Mouse (Mus musculus): ENCODE data around the gene Zbtb49. TPM values are rescaled to one million over a fixed set of nuclear protein-coding genes. Genes with fewer than 3 reads are reported as not detected.

The Zbtb49 gene
- total RNA-seq, 2 experiments from 2014 or later: 4.0 to 6.0 TPM

DNA sequence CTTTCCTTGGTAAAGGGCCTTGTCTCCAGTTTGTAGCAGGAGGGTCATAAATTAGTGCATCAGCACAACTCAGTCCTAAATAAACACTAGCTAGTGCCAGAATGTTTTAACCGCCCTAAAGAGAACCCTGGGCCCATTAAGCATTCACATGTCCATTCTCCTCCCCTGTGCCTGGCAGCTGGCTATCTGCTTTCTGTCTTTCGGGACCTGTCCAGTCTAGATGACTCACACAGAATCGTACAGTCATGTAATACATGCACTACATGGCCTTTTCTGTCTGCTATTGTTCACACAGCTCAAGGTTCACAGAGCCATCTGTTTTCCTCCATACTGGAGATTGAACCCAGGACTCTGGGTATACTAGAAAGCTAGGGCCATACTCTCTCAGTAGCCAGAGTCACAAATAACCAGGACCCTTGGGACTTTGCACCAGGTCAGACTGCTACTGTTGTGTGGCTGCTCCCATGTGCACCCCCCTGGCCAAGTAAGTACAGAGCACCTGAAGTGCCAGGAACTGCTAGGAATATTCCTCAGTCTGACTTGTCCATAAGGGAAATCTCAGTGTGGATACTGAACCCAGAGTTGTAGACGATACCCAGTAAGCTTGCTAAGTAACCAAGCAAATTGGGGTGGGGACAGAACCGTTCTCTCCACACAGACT, 23.3 kb downstream of the Zbtb49 start:
- no peak for ATAC-seq (ENCODE audit: poor library complexity, severe bottlenecking)

DNA sequence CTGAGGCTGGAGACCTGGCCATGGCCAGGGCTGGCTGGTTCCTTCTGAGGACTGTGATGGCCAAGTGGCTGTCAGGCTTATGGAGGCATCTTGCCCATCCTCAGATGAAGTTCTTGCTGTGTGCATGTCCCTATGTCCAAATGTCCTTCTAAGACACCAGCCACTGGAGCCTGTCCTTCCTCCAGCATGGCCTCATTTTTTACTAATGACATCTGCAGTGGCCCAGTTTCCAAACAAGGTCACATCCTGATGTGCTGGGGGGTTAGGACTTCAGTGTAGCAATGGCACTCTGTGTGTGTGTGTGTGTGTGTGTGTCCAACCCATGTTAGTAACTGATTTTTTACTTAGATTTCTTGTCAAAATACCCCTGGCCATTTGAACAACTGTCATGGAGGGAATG, 24.3 kb downstream of the Zbtb49 start:
- ATAC-seq (ENCODE audit: poor library complexity, severe bottlenecking): no peak

DNA sequence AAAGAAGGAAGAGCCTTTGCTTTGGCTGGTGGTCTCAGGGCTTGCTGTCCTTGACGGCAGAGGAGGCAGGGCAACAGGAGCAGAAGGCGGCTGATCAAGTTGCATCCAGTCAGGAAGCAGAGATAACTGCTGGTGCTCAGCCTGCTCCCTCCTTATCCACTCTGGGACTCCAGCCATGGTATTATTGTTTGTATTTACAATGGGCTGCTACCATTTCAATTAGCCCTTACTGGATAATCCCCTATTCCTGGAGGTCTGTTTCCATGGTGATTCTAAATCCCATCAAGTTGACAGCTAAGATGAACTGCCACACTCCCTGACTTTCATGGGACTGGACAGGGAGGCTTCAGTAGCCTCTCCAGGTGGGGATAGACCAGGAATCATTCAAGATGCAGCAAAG, 25.3 kb downstream of the Zbtb49 start:
- ATAC-seq (ENCODE audit: poor library complexity, severe bottlenecking): no peak

DNA sequence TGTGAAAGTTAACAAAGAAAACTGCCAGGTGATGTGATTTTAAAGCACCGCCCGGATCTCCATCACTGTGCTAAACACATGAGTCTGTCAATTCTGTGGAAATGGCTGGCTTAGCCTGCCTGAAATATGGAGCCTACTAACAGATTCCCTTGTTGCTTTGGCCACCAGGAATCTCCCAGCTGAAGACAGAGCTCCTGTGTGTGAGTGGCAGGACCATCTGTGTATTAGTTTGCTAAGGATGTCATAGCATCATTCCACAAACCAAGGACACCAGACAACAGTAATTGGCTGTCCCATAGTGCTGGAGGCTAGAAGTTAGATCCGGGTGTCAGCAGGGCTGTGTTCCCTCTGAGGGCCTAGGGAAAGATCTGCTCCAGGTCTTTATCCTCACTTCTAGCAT, 29.4 kb downstream of the Zbtb49 start:
- ATAC-seq (ENCODE audit: poor library complexity, severe bottlenecking): no peak

DNA sequence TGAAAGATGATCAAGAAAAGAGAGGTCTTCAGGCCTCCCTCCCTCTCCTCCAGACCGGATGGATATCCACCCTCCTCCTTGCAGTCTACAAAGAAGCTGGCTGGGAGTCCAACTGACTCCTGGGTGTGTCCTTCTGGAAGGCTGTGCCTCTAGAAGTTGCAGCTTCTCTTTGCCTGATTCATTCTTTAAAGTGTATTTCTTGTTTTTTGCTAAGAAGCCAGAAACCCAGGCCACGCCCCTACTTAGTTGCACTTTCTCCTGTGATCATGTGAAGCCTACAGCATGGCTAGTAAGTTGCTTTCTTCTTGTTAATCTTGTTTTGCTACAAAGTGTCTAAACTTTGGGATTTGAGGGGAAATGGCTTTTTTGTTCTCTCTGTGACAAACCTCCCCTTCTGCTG, 33.3 kb downstream of the Zbtb49 start:
- no peak for ATAC-seq (ENCODE audit: poor library complexity, severe bottlenecking)

DNA sequence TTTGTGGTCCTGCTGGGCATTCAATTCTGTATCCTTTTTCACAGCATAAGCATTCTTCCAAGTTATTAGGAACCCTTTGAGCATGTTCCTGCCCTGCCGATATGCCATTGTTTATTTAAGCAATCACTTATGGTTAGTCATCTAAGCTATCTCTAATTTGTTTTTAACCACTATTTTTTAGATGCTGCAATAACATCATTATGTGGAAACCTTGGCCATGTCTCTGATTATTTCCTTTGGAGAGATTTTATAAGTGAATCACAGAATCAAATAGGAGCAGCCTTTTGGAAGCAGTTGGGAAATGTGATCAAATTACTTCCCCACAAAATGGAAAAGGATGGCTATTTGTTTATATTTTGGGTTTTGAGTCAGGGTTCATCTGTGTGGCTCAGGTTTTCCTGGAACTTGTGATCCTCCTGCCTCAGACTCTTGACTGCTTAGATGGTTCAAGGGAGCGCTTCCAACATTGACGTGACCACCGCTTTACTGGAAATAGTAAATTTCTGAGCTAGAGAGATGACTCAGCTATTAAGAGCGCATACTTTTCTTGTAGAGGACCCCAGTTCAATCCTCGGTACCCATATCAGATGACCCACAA, 35.5 kb downstream of the Zbtb49 start:
- no peak for ATAC-seq (ENCODE audit: poor library complexity, severe bottlenecking)

DNA sequence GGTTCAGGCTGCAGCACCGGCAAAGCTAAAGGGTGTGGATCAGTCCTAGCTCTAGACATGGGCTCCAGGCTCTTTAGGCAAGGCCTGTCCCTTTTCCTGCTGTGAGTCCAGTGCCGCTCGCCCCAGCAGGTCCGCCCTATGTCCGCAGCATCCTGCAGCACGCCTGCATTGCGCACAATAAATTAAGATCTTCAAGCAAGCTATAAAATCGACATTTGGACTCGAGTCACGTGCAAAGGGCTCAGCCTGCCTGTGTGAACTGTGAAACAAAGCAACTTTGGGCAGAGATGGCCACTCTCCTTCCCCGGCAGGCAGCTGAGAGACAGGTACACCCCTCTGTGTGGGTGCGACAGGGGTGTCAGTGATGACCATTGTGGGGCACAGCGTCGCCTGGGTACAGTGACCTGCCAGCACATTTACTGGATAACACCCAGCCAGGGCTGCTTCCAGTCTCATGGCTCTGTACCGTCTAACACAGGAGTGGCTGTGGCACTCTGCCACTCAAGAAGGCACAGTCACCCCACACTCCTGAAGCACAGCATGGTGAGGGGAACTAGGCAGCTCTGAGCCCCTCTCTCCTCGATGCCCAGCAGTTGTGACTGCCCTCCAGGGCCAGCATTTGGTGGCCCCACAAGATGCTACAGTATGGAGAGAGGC, 45.9 kb downstream of the Zbtb49 start:
- no peak for ATAC-seq (ENCODE audit: poor library complexity, severe bottlenecking)

DNA sequence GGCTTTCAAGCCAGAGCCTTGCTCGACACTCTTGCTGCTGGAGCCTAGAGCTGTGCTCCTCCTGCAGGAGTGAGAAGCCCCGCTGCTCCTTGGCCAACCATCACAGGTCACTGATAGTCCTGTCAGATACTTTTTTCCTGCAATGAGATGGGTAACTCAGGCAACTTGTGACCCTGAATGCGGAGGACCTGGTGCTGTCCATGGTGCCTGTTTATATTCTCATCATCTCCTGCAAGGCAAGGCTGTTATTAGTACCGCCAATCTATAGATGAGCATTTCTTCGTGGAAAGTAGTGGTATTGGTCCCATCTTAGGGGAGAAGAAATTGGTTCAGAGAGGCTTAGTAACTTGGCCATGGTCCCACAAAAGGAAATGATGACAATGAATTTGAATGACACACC, 46.5 kb downstream of the Zbtb49 start:
- no peak for ATAC-seq (ENCODE audit: poor library complexity, severe bottlenecking)

DNA sequence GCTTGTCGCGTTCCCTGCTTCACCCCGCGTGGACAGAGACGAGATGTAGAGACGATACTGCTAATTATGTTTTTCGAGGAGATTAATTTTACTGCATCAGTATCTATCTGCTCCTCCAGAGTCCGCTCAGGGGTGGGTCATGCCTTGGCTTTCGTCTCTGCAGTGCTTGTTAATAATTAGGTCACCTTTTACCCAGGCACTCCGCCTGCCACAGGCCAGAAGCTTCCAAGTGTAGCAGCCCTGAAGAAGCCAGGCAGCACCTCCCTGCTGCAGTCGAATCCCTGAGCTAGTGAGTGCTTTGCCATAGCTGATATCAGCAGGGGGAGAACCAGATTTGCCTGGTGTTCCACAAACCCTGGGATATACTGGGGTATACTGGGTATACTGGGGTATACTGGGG, 51.8 kb downstream of the Zbtb49 start:
- no peak for ATAC-seq (ENCODE audit: poor library complexity, severe bottlenecking)

DNA sequence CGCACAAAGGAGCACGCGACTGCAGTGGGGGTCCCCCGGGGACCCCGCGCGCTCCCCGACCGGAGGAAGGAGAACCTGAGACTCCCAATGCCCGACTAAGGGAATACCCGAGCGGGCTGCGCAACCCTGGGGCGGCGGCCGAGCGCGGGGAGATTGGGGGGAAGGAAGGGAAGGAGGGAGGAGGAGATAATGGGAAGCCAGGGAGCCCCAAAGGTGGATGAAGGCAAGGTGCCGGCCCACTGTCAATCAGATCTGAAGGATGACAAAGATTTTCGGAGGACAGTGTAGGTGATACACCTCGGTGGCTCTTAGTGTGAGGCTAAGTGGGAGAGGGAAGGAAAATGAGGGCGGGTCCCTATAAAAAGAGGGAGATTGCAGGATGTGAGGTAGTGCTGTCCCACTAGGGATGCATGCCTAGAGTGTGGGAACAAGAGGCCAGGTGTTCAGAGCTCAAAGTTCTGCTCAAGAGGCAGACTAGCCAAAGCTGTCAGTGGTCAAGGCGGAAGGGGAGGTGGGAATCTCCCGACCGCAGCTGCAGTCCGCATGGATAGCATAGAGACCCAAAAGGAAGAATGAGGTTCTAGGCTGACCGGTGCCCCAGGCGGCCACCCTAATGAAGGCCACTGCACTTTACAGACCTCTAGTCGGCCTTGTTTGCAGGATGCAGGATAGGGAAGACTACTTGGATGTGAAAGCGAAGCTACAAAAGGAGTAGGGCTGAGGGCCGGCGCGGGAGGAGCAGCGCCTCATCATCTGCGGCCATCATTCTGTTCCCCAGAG, 60.4 kb downstream of the Zbtb49 start, which contains the start of gene Nsg1:
Gene Nsg1, minus strand, starts transcription at position 274 of the 780 bp plus-strand sequence.
- no peak for ATAC-seq (ENCODE audit: poor library complexity, severe bottlenecking)

DNA sequence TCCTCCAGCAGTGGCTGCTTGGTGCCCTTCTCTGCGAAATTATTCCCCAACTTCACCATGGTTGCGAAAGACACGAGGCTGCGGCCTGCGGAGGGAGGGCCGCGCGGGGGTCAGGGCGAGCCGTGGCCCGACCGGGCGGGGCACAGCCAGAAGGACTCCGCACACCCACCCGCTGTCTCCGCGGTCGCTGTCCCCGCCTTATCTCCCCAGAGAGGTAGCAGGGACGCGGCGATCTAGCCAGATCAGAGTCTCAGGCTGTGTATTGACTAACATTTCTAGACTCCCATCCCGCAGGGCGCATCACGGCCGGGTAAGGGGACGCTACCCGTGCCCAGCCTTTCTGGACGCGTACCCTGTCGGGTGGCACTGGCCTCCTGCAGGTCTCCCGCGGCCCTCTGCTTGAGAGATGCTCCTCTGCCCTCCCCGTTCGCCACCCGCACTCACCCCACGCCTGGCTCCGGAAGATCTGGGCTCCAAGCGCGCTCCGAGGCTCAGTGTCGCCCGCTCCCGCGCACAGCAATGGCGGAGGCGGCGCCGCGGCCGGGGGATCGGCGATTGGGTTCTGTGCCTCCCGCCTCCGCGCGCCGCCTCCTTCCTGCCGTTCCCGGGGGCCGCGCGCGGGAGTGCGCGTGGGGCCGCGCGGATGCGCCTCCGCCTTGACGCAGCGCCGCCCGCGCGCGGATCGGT, 61.2 kb downstream of the Zbtb49 start:
- no peak for ATAC-seq (ENCODE audit: poor library complexity, severe bottlenecking)

DNA sequence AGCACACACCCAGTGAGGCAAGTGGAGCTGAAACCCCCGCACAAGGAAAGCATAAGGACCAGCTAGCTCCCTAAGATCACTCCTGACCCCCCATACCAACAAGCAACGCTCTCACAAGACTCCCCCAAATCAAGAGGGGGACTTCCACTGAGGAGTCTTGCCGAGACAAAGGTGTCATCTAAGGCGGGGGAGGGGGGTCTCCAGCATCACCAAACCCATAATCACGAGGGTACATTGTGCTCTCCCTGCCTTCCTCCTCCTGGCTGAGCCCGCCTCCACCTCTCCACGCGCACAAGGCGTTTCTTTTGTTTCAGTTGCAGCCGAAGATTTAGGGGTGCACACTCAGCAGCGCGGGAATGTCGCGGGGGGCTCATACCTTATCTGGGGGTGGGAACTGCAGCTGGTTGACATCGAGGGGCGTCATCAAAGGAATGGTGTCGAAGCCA, 61.7 kb downstream of the Zbtb49 start:
- no peak for ATAC-seq (ENCODE audit: poor library complexity, severe bottlenecking)

DNA sequence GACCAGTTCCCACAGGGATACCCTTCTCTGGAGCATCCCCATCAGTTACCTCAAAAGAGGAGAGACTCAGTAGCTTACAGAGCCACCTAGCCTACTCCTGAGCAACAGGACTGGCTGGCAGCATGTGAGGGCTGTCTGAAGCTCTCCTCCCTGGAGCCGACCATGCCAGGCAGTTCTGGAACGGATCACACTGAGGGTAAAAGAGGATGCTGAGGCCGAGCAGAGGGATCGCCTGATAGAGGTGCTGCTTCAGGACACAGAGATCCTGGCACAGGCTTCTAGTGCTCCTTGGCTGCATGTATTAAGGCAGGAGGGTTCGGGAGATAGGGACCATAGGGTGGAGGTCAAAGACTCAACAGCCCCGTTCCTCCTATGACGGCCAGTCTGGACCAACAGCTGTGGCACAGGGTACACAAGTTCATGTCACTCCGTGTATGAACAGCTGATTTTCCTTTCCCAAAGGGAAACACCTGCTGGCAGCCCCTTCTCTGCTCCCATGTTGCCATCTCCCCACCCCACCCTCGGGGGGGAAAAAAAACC, 62.7 kb downstream of the Zbtb49 start:
- ATAC-seq (ENCODE audit: poor library complexity, severe bottlenecking): no peak

DNA sequence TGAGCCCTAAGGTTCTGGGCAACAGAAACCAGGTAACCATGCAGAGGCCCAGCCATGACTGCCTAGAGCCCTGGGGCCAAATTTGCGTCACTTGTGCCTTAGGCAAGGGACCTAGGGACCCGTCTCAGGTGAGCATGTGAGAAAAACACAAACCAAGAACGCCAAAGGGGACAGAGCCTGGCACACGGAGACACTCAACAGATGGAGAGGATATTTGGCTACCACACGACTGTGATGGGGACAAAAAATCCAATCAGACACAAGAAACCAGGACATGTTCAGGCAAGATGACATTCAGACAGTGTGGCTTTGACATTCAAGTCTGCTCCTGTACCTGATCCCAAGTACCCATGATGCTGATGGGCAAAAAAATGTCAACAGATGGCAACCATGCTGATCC, 66.6 kb downstream of the Zbtb49 start:
- no peak for ATAC-seq (ENCODE audit: poor library complexity, severe bottlenecking)

DNA sequence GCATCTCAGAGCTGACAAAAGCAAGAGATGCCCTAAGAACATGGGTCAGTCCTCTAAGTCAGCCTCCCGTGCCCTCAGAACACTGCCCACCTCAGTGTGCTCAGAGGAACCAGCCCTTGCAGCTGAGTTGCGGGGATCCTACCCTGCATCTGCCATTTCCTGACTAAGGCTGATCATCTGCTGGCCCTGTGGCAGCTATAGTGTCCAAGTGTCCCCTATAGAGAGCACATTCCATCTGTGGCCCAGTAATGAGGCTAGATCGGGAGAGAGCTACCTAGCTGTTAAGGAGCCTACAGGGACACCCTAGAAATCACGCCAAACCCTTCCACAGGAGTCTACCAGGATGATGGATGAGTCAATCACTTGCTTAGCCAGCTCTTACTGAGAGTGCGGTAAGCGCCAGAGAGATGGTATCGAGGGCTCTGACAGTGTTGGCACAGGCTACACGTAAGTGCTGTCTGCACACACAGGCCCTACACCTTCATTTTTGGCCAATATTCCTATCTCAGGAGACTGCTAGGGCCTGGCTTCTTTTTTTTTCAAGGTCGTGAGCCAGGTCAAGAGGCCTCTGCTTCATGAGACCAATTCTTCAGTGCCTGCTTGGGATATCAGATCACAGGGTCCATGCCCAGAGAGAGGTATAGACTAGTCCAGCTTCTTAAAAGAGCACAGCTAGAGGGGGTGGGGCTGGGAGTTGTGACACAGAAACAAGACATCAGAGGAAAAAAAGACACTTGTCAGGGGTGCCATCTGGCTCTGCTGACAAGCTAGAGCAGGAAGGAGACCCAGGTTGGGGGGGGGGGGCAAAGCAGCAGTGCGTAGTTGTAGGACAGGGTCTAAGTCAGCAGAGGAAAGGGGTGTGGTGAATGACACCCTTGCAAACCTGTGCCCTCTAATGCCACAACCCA, 67.8 kb downstream of the Zbtb49 start:
- ATAC-seq (ENCODE audit: poor library complexity, severe bottlenecking): no peak

DNA sequence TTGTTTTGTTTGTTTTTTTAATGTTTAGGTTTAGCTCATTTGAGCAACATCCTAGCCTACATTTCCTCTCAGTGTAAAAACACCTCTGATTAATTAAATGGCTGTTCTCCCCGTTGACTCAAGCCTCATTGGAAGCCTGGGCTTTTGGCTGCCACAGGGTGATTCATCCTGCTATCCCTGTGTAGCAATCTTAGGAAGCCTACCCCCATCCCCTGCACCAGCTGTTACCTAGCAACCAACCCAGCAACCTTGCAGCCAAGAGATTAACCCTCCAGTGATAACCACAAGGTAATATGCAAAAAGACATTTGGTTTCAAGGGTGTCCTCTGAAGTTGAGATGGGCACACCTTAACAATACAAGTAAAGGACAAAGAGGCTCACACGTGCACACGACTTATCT, 69.0 kb downstream of the Zbtb49 start:
- ATAC-seq (ENCODE audit: poor library complexity, severe bottlenecking): no peak

DNA sequence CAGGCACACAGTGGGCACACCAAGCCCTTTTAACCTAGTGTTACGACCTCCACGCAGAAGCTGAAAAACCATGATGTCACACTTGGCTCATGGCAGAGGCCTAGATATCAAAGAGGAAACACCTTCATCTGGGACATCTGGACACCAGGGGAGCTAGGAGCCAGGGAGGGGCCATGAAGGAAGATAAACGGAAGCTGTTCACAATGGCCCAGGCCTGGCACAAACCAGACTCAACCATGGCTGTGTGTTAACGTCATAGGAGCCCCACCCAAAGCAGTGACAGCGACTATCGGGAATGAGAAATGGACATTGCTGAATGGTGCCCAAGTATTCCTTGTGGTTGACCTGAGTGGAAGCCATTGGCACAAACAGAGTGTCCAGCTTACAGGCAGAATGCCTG, 73.7 kb downstream of the Zbtb49 start:
- ATAC-seq (ENCODE audit: poor library complexity, severe bottlenecking): no peak

DNA sequence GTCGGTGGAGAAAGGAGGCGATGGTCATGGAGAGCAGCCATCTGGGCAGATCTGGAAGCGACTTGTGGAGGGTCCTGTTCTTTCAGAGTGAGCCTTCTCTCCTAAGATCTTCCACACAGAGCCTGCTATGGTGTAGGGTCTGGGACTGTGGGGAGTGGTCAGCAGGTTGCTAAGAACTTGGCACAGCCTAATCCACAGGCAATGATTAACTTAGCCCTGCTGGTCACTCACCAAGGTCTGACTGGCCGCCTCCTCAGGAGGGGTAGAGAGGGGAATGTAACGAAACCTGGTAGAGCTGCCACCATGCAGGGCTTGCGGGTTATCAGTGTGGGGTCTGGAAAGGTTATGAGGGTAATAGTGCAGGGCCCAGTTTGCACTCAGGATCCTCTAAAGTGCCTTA, 79.4 kb downstream of the Zbtb49 start:
- no peak for ATAC-seq (ENCODE audit: poor library complexity, severe bottlenecking)
